Mouse (Mus musculus) left cerebral cortex, postnatal 25 days (tissue): ENCODE measurements at regions not wholly inside any gene's neighbourhood (a gene's known extent, or its start where the extent isn't known, plus 50 kb on each side); places are given as distances from the start of the nearest gene placed in this dataset.

Experiments used
- DNase-seq, 2 experiments: peaks; one replicate each; pipeline ENCODE4 v3.0.0; 2022; ENCODE audit warnings: low spot score in 2 of 2, mixed read lengths in 1 of 2
- intact Hi-C: fragments of 180-260 bp; cut with DNase I; formaldehyde crosslinking; loops from one replicate; pipeline ENCODE4 v1.15.1; 2025

GRCm38 (mm10) chr8:11145251-11145650 lies 137.0 kb upstream of the Irs2 start:
- DNase-seq: no peak
- intact Hi-C loops: no loop called here

- no peak for DNase-seq
- intact Hi-C loops: no loop called here
These were observed 132.3 kb upstream of the Irs2 start for GRCm38 (mm10) chr8:11140566-11140965.

- intact Hi-C loops: no loop called here
- no peak for DNase-seq
These were observed 131.0 kb upstream of the Irs2 start for GRCm38 (mm10) chr8:11139294-11139693.

GRCm38 (mm10) chr8:11138302-11139020 lies 130.2 kb upstream of the Irs2 start:
- intact Hi-C loops: no loop called here
- DNase-seq: no peak

GRCm38 (mm10) chr8:11136566-11136965 lies 128.3 kb upstream of the Irs2 start:
- peak in 1 of 2 experiments; percentile 6 for DNase-seq
- intact Hi-C loops: no loop called here

- DNase-seq: no peak
- intact Hi-C loops: no loop called here
These were observed 126.9 kb upstream of the Irs2 start for GRCm38 (mm10) chr8:11135135-11135534.

- DNase-seq: no peak
- intact Hi-C loops: no loop called here
These were observed 126.3 kb upstream of the Irs2 start for GRCm38 (mm10) chr8:11134562-11134961.

GRCm38 (mm10) chr8:11119030-11119634 lies 110.9 kb upstream of the Irs2 start:
- intact Hi-C loops: no loop called here
- no peak for DNase-seq

- intact Hi-C loops: no loop called here
- no peak for DNase-seq
These were observed 108.3 kb upstream of the Irs2 start for GRCm38 (mm10) chr8:11116534-11116933.

GRCm38 (mm10) chr8:11115210-11115609 lies 107.0 kb upstream of the Irs2 start:
- DNase-seq: no peak
- intact Hi-C loops: no loop called here

GRCm38 (mm10) chr8:11114531-11114930 lies 106.3 kb upstream of the Irs2 start:
- intact Hi-C loops: no loop called here
- peak in 1 of 2 experiments; percentile 55 for DNase-seq

GRCm38 (mm10) chr8:11112908-11113532 lies 104.8 kb upstream of the Irs2 start:
- intact Hi-C loops: no loop called here
- no peak for DNase-seq

- DNase-seq: no peak
- intact Hi-C loops: no loop called here
These were observed 103.7 kb upstream of the Irs2 start for GRCm38 (mm10) chr8:11111987-11112386.

- no peak for DNase-seq
- intact Hi-C loops: no loop called here
These were observed 99.2 kb upstream of the Irs2 start for GRCm38 (mm10) chr8:11107435-11107834.

- DNase-seq: no peak
- intact Hi-C loops: no loop called here
These were observed 98.8 kb upstream of the Irs2 start for GRCm38 (mm10) chr8:11107021-11107420.

GRCm38 (mm10) chr8:11103745-11104607 lies 95.7 kb upstream of the Irs2 start:
- intact Hi-C loops: no loop called here
- no peak for DNase-seq

- intact Hi-C loops: no loop called here
- no peak for DNase-seq
These were observed 92.1 kb upstream of the Irs2 start for GRCm38 (mm10) chr8:11100310-11100709.

GRCm38 (mm10) chr8:11099591-11099855 lies 91.3 kb upstream of the Irs2 start:
- intact Hi-C loops: no loop called here
- no peak for DNase-seq

- intact Hi-C loops: no loop called here
- DNase-seq: no peak
These were observed 90.7 kb upstream of the Irs2 start for GRCm38 (mm10) chr8:11098790-11099590.
